Mouse (Mus musculus) heart, postnatal 4 days (tissue): ENCODE results near the gene Mus81. TPM values are rescaled to one million over a fixed set of nuclear protein-coding genes. Genes with fewer than 3 reads are reported as not detected.

Experiments used
- DNase-seq: peaks from one replicate; pipeline ENCODE4 v3.0.0; 2021
- total RNA-seq, 2 experiments: library from RNA; stranded (reverse); gene quantifications; 2 replicates each; pipeline ENCODE4 v1.2.3; 2021

Gene Mus81
- total RNA-seq, 2 experiments from 2014 or later = 27.9 to 32.9 TPM

GRCm38 (mm10) chr19:5433951-5434350 lies 54.3 kb downstream of the Mus81 start:
- no peak for DNase-seq

GRCm38 (mm10) chr19:5432992-5433852 lies 55.0 kb downstream of the Mus81 start:
- DNase-seq = peak; percentile 64

Other genes starting within 250 kb of the Mus81 start
- 10 to 100 TPM; 27.6 to 28.7 TPM for gene Pacs1, start 215.3 kb downstream of the Mus81 start, total RNA-seq
- gene Sf3b2, start 192.9 kb downstream of the Mus81 start, total RNA-seq = 100 to 1,000 TPM; 136 to 139 TPM
- gene Gal3st3, start 190.1 kb downstream of the Mus81 start, total RNA-seq = 1 to 10 TPM; 7.4 to 9.3 TPM
- not detected for gene Catsper1, start 152.7 kb downstream of the Mus81 start, total RNA-seq
- gene Cst6, start 138.8 kb downstream of the Mus81 start, total RNA-seq = 1 to 10 TPM in 1 of 2 experiments, under 1 TPM in 1; 0.81 to 3.0 TPM
- 10 to 100 TPM; 35.0 to 37.3 TPM for gene Eif1ad, start 121.7 kb downstream of the Mus81 start, total RNA-seq
- 100 to 1,000 TPM; 234 to 244 TPM for gene Banf1, start 121.2 kb downstream of the Mus81 start, total RNA-seq
- 10 to 100 TPM; 52.6 to 54.1 TPM for gene Sart1, start 99.7 kb downstream of the Mus81 start, total RNA-seq
- gene Tsga10ip, start 85.9 kb downstream of the Mus81 start, total RNA-seq = under 1 TPM; 0.45 to 0.48 TPM
- gene Drap1, start 63.4 kb downstream of the Mus81 start, total RNA-seq = 100 to 1,000 TPM; 231 to 246 TPM
- gene AI837181, start 63.3 kb downstream of the Mus81 start, total RNA-seq = 10 to 100 TPM; 35.2 to 35.3 TPM
- not detected for gene Fosl1, start 40.9 kb downstream of the Mus81 start, total RNA-seq
- 10 to 100 TPM; 13.5 to 13.9 TPM for gene Ccdc85b, start 30.5 kb downstream of the Mus81 start, total RNA-seq
- gene Fibp, start 27.8 kb downstream of the Mus81 start, total RNA-seq = 100 to 1,000 TPM; 106 to 118 TPM
- under 1 TPM; 0.24 to 0.50 TPM for gene Ctsw, start 19.9 kb downstream of the Mus81 start, total RNA-seq
- gene Efemp2, start 14.4 kb downstream of the Mus81 start, total RNA-seq = 10 to 100 TPM; 36.7 to 37.8 TPM
- gene Cfl1, start 2.1 kb upstream of the Mus81 start, total RNA-seq = 100 to 1,000 TPM; 719 to 727 TPM
- 1 to 10 TPM; 1.5 to 2.1 TPM for gene 1700020D05Rik, start 15.4 kb upstream of the Mus81 start, total RNA-seq
- 1 to 10 TPM; 7.8 to 7.9 TPM for gene Snx32, start 22.1 kb upstream of the Mus81 start, total RNA-seq
- not detected for gene Ovol1, start 72.2 kb upstream of the Mus81 start, total RNA-seq
- gene Ap5b1, start 79.6 kb upstream of the Mus81 start, total RNA-seq = 1 to 10 TPM; 3.8 to 4.6 TPM
- gene Rnaseh2c, start 113.5 kb upstream of the Mus81 start, total RNA-seq = 10 to 100 TPM; 92.4 to 94.5 TPM
- gene Kat5, start 121.8 kb upstream of the Mus81 start, total RNA-seq = 10 to 100 TPM; 38.3 to 49.2 TPM
- 10 to 100 TPM; 33.0 to 38.6 TPM for gene Rela, start 149.1 kb upstream of the Mus81 start, total RNA-seq
- 10 to 100 TPM; 40.2 to 42.2 TPM for gene Sipa1, start 175.3 kb upstream of the Mus81 start, total RNA-seq
- gene Map3k11, start 200.3 kb upstream of the Mus81 start, total RNA-seq = 10 to 100 TPM; 39.8 to 40.0 TPM
- gene Pcnx3, start 200.5 kb upstream of the Mus81 start, total RNA-seq = 10 to 100 TPM; 42.5 to 42.7 TPM
- not detected for gene Kcnk7, start 216.0 kb upstream of the Mus81 start, total RNA-seq
- 100 to 1,000 TPM; 179 to 191 TPM for gene Ehbp1l1, start 237.9 kb upstream of the Mus81 start, total RNA-seq
- gene Fam89b, start 241.3 kb upstream of the Mus81 start, total RNA-seq = 10 to 100 TPM; 48.3 to 49.0 TPM